Mouse (Mus musculus): ENCODE results near the gene Mllt3. TPM values are rescaled to one million over a fixed set of nuclear protein-coding genes. Genes with fewer than 3 reads are reported as not detected.

The Mllt3 gene
- total RNA-seq, 2 experiments from 2014 or later, result 113 to 127 TPM

GRCm38 (mm10) chr4:87933701-87934337, 99.3 kb downstream of the Mllt3 start:
- DNase-seq, result no peak
- Histone ChIP-seq H3K4me3 (no peak overlapping the region), H3K27ac (peak overlapping the region; percentile 25; the same call in 1 of the 2 replicates)
- TF ChIP-seq CTCF (IDR thresholded peaks at IDR 0.05), result no peak
- intact Hi-C loops (cut with DNase I), result loop anchor here (5.0 kb wide), 1 partner anchor 83 kb away; no protein-coding TSS in a partner anchor

- Histone ChIP-seq H3K27ac (no peak overlapping the region), H3K4me3 (no peak overlapping the region)
- TF ChIP-seq CTCF (IDR thresholded peaks at IDR 0.05), result no peak
- DNase-seq, result no peak
- intact Hi-C loops (cut with DNase I), result loop anchor here (5.0 kb wide), 1 partner anchor 87 kb away; no protein-coding TSS in a partner anchor
Observed at GRCm38 (mm10) chr4:87930356-87931245, 102.6 kb downstream of the Mllt3 start.

- no peak for TF ChIP-seq CTCF (IDR thresholded peaks at IDR 0.05)
- Histone ChIP-seq H3K4me3 (no peak overlapping the region), H3K27ac (no peak overlapping the region)
- DNase-seq, result no peak
- intact Hi-C loops (cut with DNase I), result no loop called here
Observed at GRCm38 (mm10) chr4:87928603-87929199, 104.5 kb downstream of the Mllt3 start.

GRCm38 (mm10) chr4:87927354-87927753, 105.8 kb downstream of the Mllt3 start:
- no peak for TF ChIP-seq CTCF (IDR thresholded peaks at IDR 0.05)
- intact Hi-C loops (cut with DNase I), result no loop called here
- Histone ChIP-seq H3K27ac (no peak overlapping the region), H3K4me3 (no peak overlapping the region)
- DNase-seq, result no peak

- DNase-seq, result no peak
- no peak for TF ChIP-seq CTCF (IDR thresholded peaks at IDR 0.05)
- Histone ChIP-seq H3K27ac (no peak overlapping the region), H3K4me3 (no peak overlapping the region)
- intact Hi-C loops (cut with DNase I), result no loop called here
Observed at GRCm38 (mm10) chr4:87920664-87921063, 112.5 kb downstream of the Mllt3 start.

GRCm38 (mm10) chr4:87911172-87911994, 121.8 kb downstream of the Mllt3 start:
- intact Hi-C loops (cut with DNase I), result no loop called here
- TF ChIP-seq CTCF (IDR thresholded peaks at IDR 0.05), result no peak
- no peak for DNase-seq
- Histone ChIP-seq H3K4me3 (no peak overlapping the region), H3K27ac (no peak overlapping the region)

- no peak for TF ChIP-seq CTCF (IDR thresholded peaks at IDR 0.05)
- no peak for DNase-seq
- Histone ChIP-seq H3K27ac (no peak overlapping the region), H3K4me3 (no peak overlapping the region)
- intact Hi-C loops (cut with DNase I), result no loop called here
Observed at GRCm38 (mm10) chr4:87905149-87905771, 127.9 kb downstream of the Mllt3 start.

GRCm38 (mm10) chr4:87904722-87905121, 128.4 kb downstream of the Mllt3 start:
- no peak overlapping the region for H3K4me3 ChIP-seq
- DNase-seq, result no peak
- intact Hi-C loops (cut with DNase I), result no loop called here
- no peak overlapping the region for H3K27ac ChIP-seq
- no peak for TF ChIP-seq CTCF (IDR thresholded peaks at IDR 0.05)

GRCm38 (mm10) chr4:87902584-87902983, 130.6 kb downstream of the Mllt3 start:
- no peak for TF ChIP-seq CTCF (IDR thresholded peaks at IDR 0.05)
- no peak for DNase-seq
- no peak overlapping the region for H3K27ac ChIP-seq
- no peak overlapping the region for H3K4me3 ChIP-seq
- intact Hi-C loops (cut with DNase I), result no loop called here

- peak; percentile 33; the same call in 1 of the 2 replicates for TF ChIP-seq CTCF (IDR thresholded peaks at IDR 0.05)
- Histone ChIP-seq H3K4me3 (no peak overlapping the region), H3K27ac (no peak overlapping the region)
- intact Hi-C loops (cut with DNase I), result loop anchor here (2.0 kb wide), 1 partner anchor 116 kb away; no protein-coding TSS in a partner anchor
- DNase-seq, result no peak
Observed at GRCm38 (mm10) chr4:87901166-87901565, 132.0 kb downstream of the Mllt3 start.

- no peak for DNase-seq
- intact Hi-C loops (cut with DNase I), result no loop called here
- no peak for TF ChIP-seq CTCF (IDR thresholded peaks at IDR 0.05)
- H3K27ac ChIP-seq, result no peak overlapping the region
- no peak overlapping the region for H3K4me3 ChIP-seq
Observed at GRCm38 (mm10) chr4:87893498-87893897, 139.7 kb downstream of the Mllt3 start.

- no peak overlapping the region for H3K4me3 ChIP-seq
- TF ChIP-seq CTCF (IDR thresholded peaks at IDR 0.05), result no peak
- no peak overlapping the region for H3K27ac ChIP-seq
- intact Hi-C loops (cut with DNase I), result no loop called here
- no peak for DNase-seq
Observed at GRCm38 (mm10) chr4:87893012-87893411, 140.2 kb downstream of the Mllt3 start.
